Mouse (Mus musculus): ENCODE results near the gene Gm12216. TPM values are rescaled to one million over a fixed set of nuclear protein-coding genes. Genes with fewer than 3 reads are reported as not detected.
A peak's percentile ranks its signal among the peaks of the same experiment; 100 is the strongest.
"Not testable (repeated sequence)": the region's sequence is repeated elsewhere in the genome, so short reads cannot be mapped to it uniquely, and the experiment has no call there.

Gene Gm12216
- polyA plus RNA-seq, 1 experiment = 3.7 TPM

GRCm38 (mm10) chr11:53876488-53876887, 17.4 kb upstream of the Gm12216 start:
- Histone ChIP-seq H3K27ac (ENCODE audit: insufficient read depth, low read length) (no peak overlapping the region), H3K4me3 (ENCODE audit: insufficient read depth, low read length) (no peak overlapping the region), H3K4me1 (ENCODE audit: control insufficient read depth, insufficient read depth, low read length) (no peaks in the 10 kb centered on the region)
- no peak for TF ChIP-seq CTCF (IDR thresholded peaks at IDR 0.05; ENCODE audit: extremely low read depth, insufficient read depth, low read length)
- TF ChIP-seq POLR2A (IDR thresholded peaks at IDR 0.05; ENCODE audit: extremely low read depth, insufficient read depth, low read length) = no peak

GRCm38 (mm10) chr11:53874706-53875105, 15.7 kb upstream of the Gm12216 start:
- TF ChIP-seq POLR2A (IDR thresholded peaks at IDR 0.05; ENCODE audit: extremely low read depth, insufficient read depth, low read length) (no peak), CTCF (IDR thresholded peaks at IDR 0.05; ENCODE audit: extremely low read depth, insufficient read depth, low read length) (peak; percentile 28; the same call in 1 of the 2 replicates)
- H3K27ac ChIP-seq (ENCODE audit: insufficient read depth, low read length) = no peak overlapping the region
- H3K4me1 ChIP-seq (ENCODE audit: control insufficient read depth, insufficient read depth, low read length) = no peaks in the 10 kb centered on the region
- no peak overlapping the region for H3K4me3 ChIP-seq (ENCODE audit: insufficient read depth, low read length)

GRCm38 (mm10) chr11:53873909-53874704, 15.1 kb upstream of the Gm12216 start:
- not testable (repeated sequence) for H3K27ac ChIP-seq (ENCODE audit: insufficient read depth, low read length); H3K4me1 ChIP-seq (ENCODE audit: control insufficient read depth, insufficient read depth, low read length); H3K4me3 ChIP-seq (ENCODE audit: insufficient read depth, low read length)

- no peak overlapping the region for H3K27ac ChIP-seq (ENCODE audit: insufficient read depth, low read length)
- TF ChIP-seq POLR2A (IDR thresholded peaks at IDR 0.05; ENCODE audit: extremely low read depth, insufficient read depth, low read length) (no peak), CTCF (IDR thresholded peaks at IDR 0.05; ENCODE audit: extremely low read depth, insufficient read depth, low read length) (no peak)
- H3K4me3 ChIP-seq (ENCODE audit: insufficient read depth, low read length) = no peak overlapping the region
- H3K4me1 ChIP-seq (ENCODE audit: control insufficient read depth, insufficient read depth, low read length) = no peaks in the 10 kb centered on the region
Measured at GRCm38 (mm10) chr11:53871786-53872507, 12.9 kb upstream of the Gm12216 start.

GRCm38 (mm10) chr11:53869172-53869571, 10.1 kb upstream of the Gm12216 start:
- Histone ChIP-seq H3K4me1 (ENCODE audit: control insufficient read depth, insufficient read depth, low read length) (no peaks in the 10 kb centered on the region), H3K27ac (ENCODE audit: insufficient read depth, low read length) (no peak overlapping the region), H3K4me3 (ENCODE audit: insufficient read depth, low read length) (no peak overlapping the region)
- TF ChIP-seq POLR2A (IDR thresholded peaks at IDR 0.05; ENCODE audit: extremely low read depth, insufficient read depth, low read length) (no peak), CTCF (IDR thresholded peaks at IDR 0.05; ENCODE audit: extremely low read depth, insufficient read depth, low read length) (no peak)

- H3K4me1 ChIP-seq (ENCODE audit: control insufficient read depth, insufficient read depth, low read length); H3K4me3 ChIP-seq (ENCODE audit: insufficient read depth, low read length); H3K27ac ChIP-seq (ENCODE audit: insufficient read depth, low read length): not testable (repeated sequence)
Measured at GRCm38 (mm10) chr11:53868323-53868722, 9.3 kb upstream of the Gm12216 start.

- H3K27ac ChIP-seq (ENCODE audit: insufficient read depth, low read length); H3K4me1 ChIP-seq (ENCODE audit: control insufficient read depth, insufficient read depth, low read length); H3K4me3 ChIP-seq (ENCODE audit: insufficient read depth, low read length): not testable (repeated sequence)
Measured at GRCm38 (mm10) chr11:53864724-53865310, 5.8 kb upstream of the Gm12216 start.

GRCm38 (mm10) chr11:53860944-53861343, 1.9 kb upstream of the Gm12216 start:
- H3K4me3 ChIP-seq (ENCODE audit: insufficient read depth, low read length); H3K27ac ChIP-seq (ENCODE audit: insufficient read depth, low read length); H3K4me1 ChIP-seq (ENCODE audit: control insufficient read depth, insufficient read depth, low read length): not testable (repeated sequence)

GRCm38 (mm10) chr11:53858058-53858760, 847 bp downstream of the Gm12216 start:
- TF ChIP-seq POLR2A (IDR thresholded peaks at IDR 0.05; ENCODE audit: extremely low read depth, insufficient read depth, low read length) (no peak), CTCF (IDR thresholded peaks at IDR 0.05; ENCODE audit: extremely low read depth, insufficient read depth, low read length) (no peak)
- Histone ChIP-seq H3K4me3 (ENCODE audit: insufficient read depth, low read length) (no peak overlapping the region), H3K27ac (ENCODE audit: insufficient read depth, low read length) (no peak overlapping the region), H3K4me1 (ENCODE audit: control insufficient read depth, insufficient read depth, low read length) (peaks cover 1% of the 10 kb centered on the region; the same call in 1 of the 2 replicates)

- no peaks in the 10 kb centered on the region for H3K4me1 ChIP-seq (ENCODE audit: control insufficient read depth, insufficient read depth, low read length)
- H3K4me3 ChIP-seq (ENCODE audit: insufficient read depth, low read length) = no peak overlapping the region
- no peak overlapping the region for H3K27ac ChIP-seq (ENCODE audit: insufficient read depth, low read length)
- TF ChIP-seq POLR2A (IDR thresholded peaks at IDR 0.05; ENCODE audit: extremely low read depth, insufficient read depth, low read length) = no peak
- TF ChIP-seq CTCF (IDR thresholded peaks at IDR 0.05; ENCODE audit: extremely low read depth, insufficient read depth, low read length) = no peak
Measured at GRCm38 (mm10) chr11:53853665-53854064, 5.4 kb downstream of the Gm12216 start.
